20 mouse cellular contexts compared by ENCODE assay signal in the genomic region with DNA sequence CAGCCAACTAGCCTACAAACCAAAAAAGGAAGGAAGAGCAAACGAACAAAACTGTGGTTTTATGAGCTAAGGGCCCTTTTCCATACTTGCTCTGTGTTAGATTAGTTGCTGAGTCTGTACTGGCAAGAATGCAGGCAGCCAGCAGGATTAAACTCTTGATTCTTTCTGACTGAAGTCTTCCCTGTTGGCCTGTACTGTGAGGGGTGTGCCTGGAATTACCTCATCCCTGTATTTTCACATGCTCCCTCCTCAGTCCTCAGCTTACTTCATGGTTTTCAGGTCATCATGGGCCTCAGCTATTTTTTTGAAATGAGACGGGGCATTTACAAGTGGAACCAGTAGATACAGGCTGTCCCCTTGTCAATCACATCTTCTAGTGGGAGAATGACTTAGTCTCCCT. TPM values are rescaled to one million over a fixed set of nuclear protein-coding genes. Genes with fewer than 3 reads are reported as not detected.
DNase-seq lines count a peak whose midpoint lies in the region; ATAC-seq lines count a peak whose summit lies in the region.
"Had no signal": no experiment of that assay in that cellular context is flagged by ENCODE, and none has a peak within 500 bp of the region (broad histone marks: within the 10 kb centered on the region; RNA-seq: fewer than 3 reads in every experiment).

No protein-coding gene starts in this region.

- H3K4me1 ChIP-seq in stomach, embryonic 16.5 days (ENCODE audit: control insufficient read depth, insufficient read depth, low read length): no peaks in the 10 kb centered on the region; the same call in 1 of the 2 replicates
- H3K4me1 ChIP-seq in intestine, embryonic 15.5 days (replicated peaks): no peaks in the 10 kb centered on the region; the same call in 1 of the 2 replicates

- DNase-seq in gastrocnemius, adult 18-20 months (ENCODE audit: low spot score): peak; percentile 28
- DNase-seq in gastrocnemius, adult 8-10 months (ENCODE audit: low spot score in 2 of 2): no peak
- peak; percentile 42 for DNase-seq in urinary bladder, postnatal 14 days (ENCODE audit: low spot score)
- no peak for DNase-seq in urinary bladder, postnatal 25 days (ENCODE audit: low spot score)
- DNase-seq: adrenal gland, adult 2 months; adrenal gland, postnatal 25 days; cerebellum, adult 18-20 months; cerebellum, adult 9-11 months; cerebellum, postnatal 36 days; gastrocnemius, postnatal 25 days; heart, adult 11 months had no signal

- no peak; the same call in 1 of the 2 replicates for ATAC-seq in stomach, embryonic 16.5 days (ENCODE audit: insufficient read depth, low FRiP score)
- no peak for ATAC-seq in intestine, embryonic 15.5 days
- ATAC-seq: forebrain, embryonic 15.5 days; intestine, embryonic 16.5 days had no signal

- no peaks in the 10 kb centered on the region for H3K27me3 ChIP-seq in stomach, embryonic 16.5 days (ENCODE audit: control insufficient read depth, insufficient read depth, low read length)
- no peaks in the 10 kb centered on the region for H3K27me3 ChIP-seq in intestine, embryonic 15.5 days (replicated peaks)
- H3K27me3 ChIP-seq: forebrain, embryonic 15.5 days had no signal

- H3K9ac ChIP-seq in stomach, embryonic 16.5 days (ENCODE audit: low read length): no peak overlapping the region
- H3K9ac ChIP-seq in intestine, embryonic 15.5 days: no peak overlapping the region
- H3K9ac ChIP-seq: forebrain, embryonic 15.5 days; hindbrain, embryonic 14.5 days had no signal

- no peak overlapping the region for H3K4me2 ChIP-seq in stomach, embryonic 16.5 days (ENCODE audit: low read depth, low read length)
- no peak overlapping the region for H3K4me2 ChIP-seq in intestine, embryonic 15.5 days (replicated peaks)
- H3K4me2 ChIP-seq: forebrain, embryonic 15.5 days; hindbrain, embryonic 14.5 days had no signal

- peaks cover 27% of the 10 kb centered on the region; the same call in 1 of the 2 replicates for H3K36me3 ChIP-seq in stomach, embryonic 16.5 days (ENCODE audit: control insufficient read depth, insufficient read depth, low read length)
- H3K36me3 ChIP-seq in intestine, embryonic 15.5 days: peaks cover 45% of the 10 kb centered on the region

- H3K9me3 ChIP-seq in stomach, embryonic 16.5 days (replicated peaks; ENCODE audit: control insufficient read depth, low read length): no peaks in the 10 kb centered on the region
- H3K9me3 ChIP-seq in intestine, embryonic 15.5 days: no peaks in the 10 kb centered on the region
- H3K9me3 ChIP-seq: forebrain, embryonic 15.5 days had no signal

- peak overlapping the region; percentile 34 for H3K27ac ChIP-seq in stomach, embryonic 16.5 days (ENCODE audit: low read length)
- no peak overlapping the region for H3K27ac ChIP-seq in intestine, embryonic 15.5 days
- H3K27ac ChIP-seq: forebrain, embryonic 15.5 days; hindbrain, embryonic 14.5 days had no signal

- WGBS in stomach, embryonic 16.5 days: 66% methylated on average over 2 of the region's 2 CpGs
- 76% methylated on average over 2 of the region's 2 CpGs for WGBS in intestine, embryonic 15.5 days

- no peak overlapping the region for H3K4me3 ChIP-seq in stomach, embryonic 16.5 days (replicated peaks; ENCODE audit: low read length)
- no peak overlapping the region for H3K4me3 ChIP-seq in intestine, embryonic 15.5 days (replicated peaks)
- H3K4me3 ChIP-seq: forebrain, embryonic 15.5 days had no signal

RNA-seq across cellular contexts. Expression of gene Ghrh, which starts 22.1 kb away (rescaled TPM):
- not detected for total RNA-seq in gastrocnemius, adult 18-20 months (2021)
- not detected for total RNA-seq in gastrocnemius, adult 8-10 months (2022)
- polyA plus RNA-seq in stomach, embryonic 16.5 days (2015; fragmentation: Nextera tagmentation; extraction: Ambion mirVana): 0.30 and 0.51 TPM in 2 replicates
- 0.64 and 1.00 TPM in 2 replicates for polyA plus RNA-seq in intestine, embryonic 15.5 days (2015; fragmentation: Nextera tagmentation; extraction: Ambion mirVana)
- total RNA-seq: adrenal gland, adult 2 months; adrenal gland, postnatal 25 days; ES-E14; gastrocnemius, postnatal 25 days; heart, postnatal 14 days; hematopoietic stem cell, adult 5-6 weeks had no signal
- polyA plus RNA-seq: adrenal gland, adult 2 months; heart, embryonic 14.5 days had no signal

RNA-seq across cellular contexts. Expression of gene Manbal, which starts 42.2 kb away (rescaled TPM):
- 10 to 100 TPM; 15.2 to 15.9 TPM for total RNA-seq in gastrocnemius, adult 18-20 months (2021)
- 10 to 100 TPM; 16.4 to 18.4 (median 17.4) TPM for total RNA-seq in gastrocnemius, adult 8-10 months (2022)
- polyA plus RNA-seq in stomach, embryonic 16.5 days (2015; fragmentation: Nextera tagmentation; extraction: Ambion mirVana): 76.3 and 78.0 TPM in 2 replicates
- polyA plus RNA-seq in intestine, embryonic 15.5 days (2015; fragmentation: Nextera tagmentation; extraction: Ambion mirVana): 68.4 and 73.7 TPM in 2 replicates

RNA-seq across cellular contexts. Expression of gene Mroh8, which starts 45.9 kb away (rescaled TPM):
- 1 to 10 TPM; 1.4 TPM for total RNA-seq in gastrocnemius, adult 18-20 months (2021)
- total RNA-seq in gastrocnemius, adult 8-10 months (2022): 1 to 10 TPM in 2 of 4 experiments, under 1 TPM in 2; 0.56 to 2.3 (median 0.97) TPM
- 0.43 and 0.50 TPM in 2 replicates for polyA plus RNA-seq in stomach, embryonic 16.5 days (2015; fragmentation: Nextera tagmentation; extraction: Ambion mirVana)
- polyA plus RNA-seq in intestine, embryonic 15.5 days (2015; fragmentation: Nextera tagmentation; extraction: Ambion mirVana): 0.55 and 0.62 TPM in 2 replicates

RNA-seq across cellular contexts. Expression of gene Rpn2, which starts 46.4 kb away (rescaled TPM):
- 10 to 100 TPM; 78.2 to 84.6 TPM for total RNA-seq in gastrocnemius, adult 18-20 months (2021)
- total RNA-seq in gastrocnemius, adult 8-10 months (2022): 100 to 1,000 TPM in 1 of 4 experiments, 10 to 100 TPM in 3; 78.6 to 101 (median 85.8) TPM
- 341 and 347 TPM in 2 replicates for polyA plus RNA-seq in stomach, embryonic 16.5 days (2015; fragmentation: Nextera tagmentation; extraction: Ambion mirVana)
- 331 and 342 TPM in 2 replicates for polyA plus RNA-seq in intestine, embryonic 15.5 days (2015; fragmentation: Nextera tagmentation; extraction: Ambion mirVana)

Comparison
In these comparisons a context has a peak if more than half of its experiments do, and no peak if none do; other contexts are left out.
1. DNase-seq: peak in gastrocnemius, adult 18-20 months (single experiment) and urinary bladder, postnatal 14 days (single experiment); none in gastrocnemius, adult 8-10 months (0 of 2) and urinary bladder, postnatal 25 days (single experiment).